Comparison of ENCODE assay signal across 9 mouse cellular contexts in the genomic region with DNA sequence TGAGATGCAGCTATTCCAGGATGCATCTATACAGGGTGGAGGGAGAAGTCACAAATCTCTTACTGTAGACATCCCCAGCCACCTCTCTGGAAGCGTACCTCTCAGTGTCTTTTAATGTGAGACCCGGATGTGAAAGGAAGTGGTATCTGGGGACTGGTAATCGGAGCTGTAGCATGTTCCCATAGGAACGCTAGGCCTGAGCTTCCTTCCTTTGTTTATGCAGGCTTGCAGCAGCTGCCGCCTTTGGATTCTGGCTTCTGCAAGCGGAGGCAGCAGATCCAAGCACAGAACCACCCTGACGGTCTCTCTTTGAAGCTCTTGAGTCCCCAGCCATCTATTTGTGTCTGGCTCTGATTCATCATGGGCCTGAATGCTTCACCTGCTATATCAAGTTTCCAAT.
DNase-seq lines count a peak whose midpoint lies in the region; ATAC-seq and TF ChIP-seq lines count a peak whose summit lies in the region.
"Had no signal": no experiment of that assay in that cellular context is flagged by ENCODE, and none has a peak within 500 bp of the region (broad histone marks: within the 10 kb centered on the region; RNA-seq: fewer than 3 reads in every experiment).

No protein-coding gene starts in this region.

- no peaks in the 10 kb centered on the region for H3K4me1 ChIP-seq in embryonic facial prominence, embryonic 11.5 days (ENCODE audit: control insufficient read depth, insufficient read depth, low read length)
- peaks cover 26% of the 10 kb centered on the region for H3K4me1 ChIP-seq in hindbrain, embryonic 10.5 days (replicated peaks)
- H3K4me1 ChIP-seq in liver, postnatal 0 days (ENCODE audit: insufficient read depth): no peaks in the 10 kb centered on the region

- WGBS in embryonic facial prominence, embryonic 11.5 days: 28% methylated on average over 7 of the region's 7 CpGs
- WGBS in hindbrain, embryonic 10.5 days: 42% methylated on average over 7 of the region's 7 CpGs
- 32% methylated on average over 7 of the region's 7 CpGs for WGBS in liver, postnatal 0 days (ENCODE audit: insufficient replicate concordance)

- ATAC-seq in embryonic facial prominence, embryonic 11.5 days (replicated peaks; ENCODE audit: insufficient number of reproducible peaks, low FRiP score, low TSS enrichment, low read depth): peak; percentile 76
- ATAC-seq in liver, postnatal 0 days: peak; percentile 23; the same call in 1 of the 2 replicates
- ATAC-seq in megakaryocyte-erythroid progenitor cell, adult 5-6 weeks (replicated peaks; ENCODE audit: low FRiP score, low TSS enrichment, poor library complexity, severe bottlenecking): no peak

- H3K4me2 ChIP-seq in embryonic facial prominence, embryonic 11.5 days (ENCODE audit: low read depth, low read length): no peak overlapping the region
- H3K4me2 ChIP-seq in liver, postnatal 0 days (ENCODE audit: low read depth, low read length): no peak overlapping the region

- no peak for TF ChIP-seq CTCF in liver, postnatal 0 days (IDR thresholded peaks at IDR 0.05; ENCODE audit: low read depth)

- H3K4me3 ChIP-seq in embryonic facial prominence, embryonic 11.5 days (ENCODE audit: low read depth, low read length): no peak overlapping the region
- H3K4me3 ChIP-seq in hindbrain, embryonic 10.5 days: no peak overlapping the region
- H3K4me3 ChIP-seq in liver, postnatal 0 days (ENCODE audit: low read depth, low read length): no peak overlapping the region
- H3K4me3 ChIP-seq: heart, adult 2 months had no signal

- no peaks in the 10 kb centered on the region for H3K9me3 ChIP-seq in embryonic facial prominence, embryonic 11.5 days (replicated peaks; ENCODE audit: control insufficient read depth, low read length)
- H3K9me3 ChIP-seq in hindbrain, embryonic 10.5 days: no peaks in the 10 kb centered on the region
- no peaks in the 10 kb centered on the region for H3K9me3 ChIP-seq in liver, postnatal 0 days (ENCODE audit: low read length)

- peak; percentile 13 for DNase-seq in R1 (ENCODE audit: low read depth, low spot score)
- peak; percentile 60 for DNase-seq in embryonic facial prominence, embryonic 11.5 days (ENCODE audit: low spot score)
- DNase-seq in hindbrain, embryonic 10.5 days (ENCODE audit: low spot score): peak; percentile 48
- no peak for DNase-seq in liver, postnatal 0 days
- peak; percentile 67 for DNase-seq in retina, embryonic 14.5 days (ENCODE audit: low spot score)
- no peak for DNase-seq in testis, postnatal 10 days (ENCODE audit: low spot score)
- DNase-seq in MN1 (ENCODE audit: low spot score): no peak

- 0 out of 2 replicates have a peak overlapping the region, but pooled peaks have one; percentile 8 for H3K27ac ChIP-seq in embryonic facial prominence, embryonic 11.5 days (replicated peaks; ENCODE audit: low read depth, low read length)
- H3K27ac ChIP-seq in hindbrain, embryonic 10.5 days: peak overlapping the region; percentile 70
- no peak overlapping the region for H3K27ac ChIP-seq in liver, postnatal 0 days (ENCODE audit: low read depth)
- H3K27ac ChIP-seq: heart, adult 2 months had no signal

- no peak overlapping the region for H3K9ac ChIP-seq in embryonic facial prominence, embryonic 11.5 days (replicated peaks; ENCODE audit: low read length)
- no peak overlapping the region for H3K9ac ChIP-seq in liver, postnatal 0 days (replicated peaks)

- H3K27me3 ChIP-seq in embryonic facial prominence, embryonic 11.5 days (ENCODE audit: control insufficient read depth, insufficient read depth, low read length): no peaks in the 10 kb centered on the region
- H3K27me3 ChIP-seq in hindbrain, embryonic 10.5 days (ENCODE audit: insufficient read depth, poor library complexity, severe bottlenecking): no peaks in the 10 kb centered on the region
- H3K27me3 ChIP-seq in liver, postnatal 0 days (ENCODE audit: insufficient read depth, low read length): no peaks in the 10 kb centered on the region

- no peak for TF ChIP-seq EP300 in liver, postnatal 0 days (IDR thresholded peaks at IDR 0.05; ENCODE audit: low read depth)

- no peaks in the 10 kb centered on the region for H3K36me3 ChIP-seq in embryonic facial prominence, embryonic 11.5 days (replicated peaks; ENCODE audit: control insufficient read depth, insufficient read depth, low read depth, low read length)
- no peaks in the 10 kb centered on the region for H3K36me3 ChIP-seq in hindbrain, embryonic 10.5 days
- H3K36me3 ChIP-seq in liver, postnatal 0 days (replicated peaks; ENCODE audit: insufficient read depth, low read length): no peaks in the 10 kb centered on the region

Comparison
In these comparisons a context has a peak if more than half of its experiments do, and no peak if none do; other contexts are left out.
1. DNase-seq: peak in R1 (single experiment), embryonic facial prominence, embryonic 11.5 days (single experiment), hindbrain, embryonic 10.5 days (single experiment) and retina, embryonic 14.5 days (single experiment); none in liver, postnatal 0 days (single experiment), testis, postnatal 10 days (single experiment) and MN1 (single experiment).